Mouse (Mus musculus) E14TG2a.4 (cell line): ENCODE measurements around the gene Iqcj.

Source experiments
- CTCF ChIP-seq: conservative IDR thresholded peaks from 2 replicates; pipeline ENCODE4 v1.5.1; 2014; ENCODE audit warnings: low read length
- POU5F1 ChIP-seq: IDR thresholded peaks from 2 replicates; pipeline ENCODE4 v1.6.1; 2014; ENCODE audit warnings: low read length, borderline replicate concordance

DNA sequence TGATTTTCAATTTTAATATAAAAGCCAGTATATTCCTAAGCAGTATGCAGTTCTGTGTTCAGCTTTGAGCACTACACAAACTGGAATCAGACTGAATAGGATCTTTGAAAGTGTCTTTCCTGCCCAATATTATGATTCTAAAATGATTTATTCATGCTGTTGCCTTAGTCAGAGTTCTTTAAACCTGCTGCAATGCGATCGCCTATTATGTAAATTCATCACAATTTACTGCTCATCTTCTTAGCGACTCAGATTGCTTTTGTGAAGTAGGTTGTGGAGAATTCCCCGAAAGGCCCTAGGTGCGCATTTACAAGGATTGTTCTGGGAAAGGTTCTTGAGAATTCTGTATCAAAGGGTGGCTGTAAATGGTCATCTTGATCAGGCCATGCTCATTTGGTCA is 39.6 kb upstream of the Iqcj start:
- TF ChIP-seq CTCF (no peak), POU5F1 (no peak)
